Mouse (Mus musculus): ENCODE results near the gene Crocc2. TPM values are rescaled to one million over a fixed set of nuclear protein-coding genes. Genes with fewer than 3 reads are reported as not detected.
"Not testable (repeated sequence)": the region's sequence is repeated elsewhere in the genome, so short reads cannot be mapped to it uniquely, and the experiment has no call there.

Crocc2 gene
- total RNA-seq, 1 experiment from 2014 or later = 0.03 TPM

- DNase-seq = no peak
Observed at GRCm38 (mm10) chr1:93161921-93162320, 6.6 kb upstream of the Crocc2 start.

- DNase-seq = no peak
Observed at GRCm38 (mm10) chr1:93162588-93162987, 5.9 kb upstream of the Crocc2 start.

- no peak for DNase-seq
Observed at GRCm38 (mm10) chr1:93165447-93165846, 3.1 kb upstream of the Crocc2 start.

- no peak for DNase-seq
Observed at GRCm38 (mm10) chr1:93166346-93167079, 2.0 kb upstream of the Crocc2 start.

- DNase-seq = no peak
Observed at GRCm38 (mm10) chr1:93173665-93174064, 5.1 kb downstream of the Crocc2 start.

GRCm38 (mm10) chr1:93174399-93174798 is 5.9 kb downstream of the Crocc2 start:
- peak; percentile 82 for DNase-seq

GRCm38 (mm10) chr1:93175849-93176248 is 7.3 kb downstream of the Crocc2 start:
- DNase-seq = no peak

GRCm38 (mm10) chr1:93176525-93177332 is 8.2 kb downstream of the Crocc2 start:
- peak; percentile 55 for DNase-seq

GRCm38 (mm10) chr1:93182281-93182680 is 13.8 kb downstream of the Crocc2 start:
- no peak for DNase-seq

GRCm38 (mm10) chr1:93184071-93184828 is 15.7 kb downstream of the Crocc2 start:
- no peak for DNase-seq

- DNase-seq = no peak
Observed at GRCm38 (mm10) chr1:93190726-93191305, 22.3 kb downstream of the Crocc2 start.

- DNase-seq = no peak
Observed at GRCm38 (mm10) chr1:93194961-93195360, 26.4 kb downstream of the Crocc2 start.

GRCm38 (mm10) chr1:93197454-93197853 is 28.9 kb downstream of the Crocc2 start:
- DNase-seq = not testable (repeated sequence)

- DNase-seq = no peak
Observed at GRCm38 (mm10) chr1:93197916-93198315, 29.4 kb downstream of the Crocc2 start.

GRCm38 (mm10) chr1:93206277-93206970 is 37.9 kb downstream of the Crocc2 start:
- DNase-seq = no peak

GRCm38 (mm10) chr1:93207536-93208064 is 39.1 kb downstream of the Crocc2 start:
- peak; percentile 33 for DNase-seq

GRCm38 (mm10) chr1:93210213-93210641 is 41.7 kb downstream of the Crocc2 start:
- peak; percentile 70 for DNase-seq

GRCm38 (mm10) chr1:93211019-93211418 is 42.5 kb downstream of the Crocc2 start:
- DNase-seq = no peak

- peak; percentile 30 for DNase-seq
Observed at GRCm38 (mm10) chr1:93211549-93212220, 43.2 kb downstream of the Crocc2 start.

GRCm38 (mm10) chr1:93212441-93212840 is 43.9 kb downstream of the Crocc2 start:
- DNase-seq = no peak

- no peak for DNase-seq
Observed at GRCm38 (mm10) chr1:93214612-93215011, 46.1 kb downstream of the Crocc2 start.
